7 mouse cellular contexts compared by ENCODE assay signal in genomic region chr13:9834146-9834679, GRCm38 (mm10).
DNase-seq lines count a peak whose midpoint lies in the region.
"Not testable (repeated sequence)": the region's sequence is repeated elsewhere in the genome, so short reads cannot be mapped to it uniquely, and the experiment has no call there.

No protein-coding gene starts in this region.

- intact Hi-C loops in left cerebral cortex, postnatal 25 days (cut with DNase I): not testable (repeated sequence)

- DNase-seq in adrenal gland, adult 18-20 months (ENCODE audit: low spot score in 2 of 2): peak; percentile 75 to 82
- peak; percentile 32 for DNase-seq in embryo, embryonic 11 days
- peak; percentile 16 to 30 for DNase-seq in heart, adult 9 months (ENCODE audit: low spot score in 2 of 2)
- peak; percentile 7 for DNase-seq in kidney, adult 11 months
- peak; percentile 59 to 68 for DNase-seq in left cerebral cortex, postnatal 25 days (ENCODE audit: low spot score in 2 of 2)
- peak; percentile 85 for DNase-seq in mesoderm, embryonic 11.5 days (ENCODE audit: low read depth, low spot score)
- peak; percentile 37 to 67 for DNase-seq in spleen, adult 18-20 months

Comparison
In these comparisons a context has a peak if more than half of its experiments do, and no peak if none do; other contexts are left out.
1. Peak in every context shown above with its lines: DNase-seq.
2. DNase-seq: peak in every context shown above with its lines; median percentile 85 in mesoderm, embryonic 11.5 days; 78 in adrenal gland, adult 18-20 months; 64 in left cerebral cortex, postnatal 25 days; 52 in spleen, adult 18-20 months; 32 in embryo, embryonic 11 days; 23 in heart, adult 9 months; 7 in kidney, adult 11 months.